Mouse (Mus musculus): ENCODE results near the gene Dedd2.

DNA sequence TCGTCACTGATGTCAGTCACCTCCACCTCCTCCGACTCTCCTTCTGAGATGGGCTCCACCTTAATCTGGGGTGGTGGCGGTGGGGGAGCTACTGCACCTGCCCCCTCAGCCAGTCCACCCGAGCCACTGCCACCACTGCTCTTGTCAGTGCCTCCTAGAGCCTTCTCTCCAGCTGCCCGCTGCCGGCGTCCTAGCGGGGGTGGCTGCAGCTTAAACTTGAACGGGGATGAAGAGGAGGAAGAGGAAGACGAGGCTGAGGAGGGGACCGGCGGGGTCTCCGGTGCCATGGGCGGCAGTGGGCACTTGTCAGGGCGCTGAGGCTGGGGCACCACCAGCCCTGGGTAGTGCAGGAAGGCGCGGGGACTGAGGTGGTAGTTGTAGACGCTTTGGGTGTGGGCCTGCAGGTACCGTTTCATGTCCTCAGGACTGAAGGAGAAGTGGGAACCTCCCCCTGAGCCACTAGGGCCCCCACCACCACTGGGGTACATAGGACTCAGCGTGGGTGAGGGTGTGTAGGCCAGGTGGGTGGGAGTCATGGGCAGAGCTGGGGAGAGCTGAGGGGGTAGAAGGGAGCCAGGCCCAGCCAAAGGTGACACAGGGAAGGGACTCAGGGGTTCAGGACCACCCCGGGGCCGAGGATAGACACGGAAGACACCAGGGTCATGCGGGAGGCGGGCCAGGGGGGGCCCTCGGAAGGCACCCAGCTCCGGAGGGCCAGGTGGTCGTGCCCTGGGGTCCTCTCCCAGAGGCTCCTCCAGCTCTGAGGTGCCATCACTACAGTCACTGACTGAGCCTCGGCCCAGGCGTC is 24.4 kb upstream of the Dedd2 start:
- no peak for TF ChIP-seq CTCF (IDR thresholded peaks at IDR 0.05; ENCODE audit: borderline replicate concordance, insufficient read depth, low read depth, low read length)
- no peak for TF ChIP-seq POLR2A (IDR thresholded peaks at IDR 0.05; ENCODE audit: borderline replicate concordance, insufficient read depth, low read length)

Data from cerebellum, adult 2 months (tissue).